Mouse (Mus musculus) forebrain, embryonic 15.5 days (tissue): ENCODE results near the gene Rpl19. TPM values are rescaled to one million over a fixed set of nuclear protein-coding genes. Genes with fewer than 3 reads are reported as not detected.
A peak's percentile ranks its signal among the peaks of the same experiment; 100 is the strongest.

Experiments
- ATAC-seq: fragments of 200-750 bp; cut with Nextera tagmentation; replicated peaks from 2 replicates; pipeline ENCODE4 v1.8.0; 2017; ENCODE audit warnings: mild to moderate bottlenecking, moderate TSS enrichment, moderate library complexity
- H3K27ac ChIP-seq: fragments of 300-500 bp; sonication (generic); replicated peaks from 2 replicates; pipeline ENCODE4 v1.5.1; 2015; ENCODE audit warnings: mild to moderate bottlenecking, inconsistent platforms
- H3K27me3 ChIP-seq: fragments of 300-500 bp; sonication (generic); 2 replicates; pipeline ENCODE4 v1.6.1; 2015; ENCODE audit warnings: inconsistent platforms
- H3K36me3 ChIP-seq: fragments of 300-500 bp; sonication (generic); 2 replicates; pipeline ENCODE4 v1.6.1; 2015; ENCODE audit warnings: mild to moderate bottlenecking, inconsistent platforms
- H3K4me1 ChIP-seq: fragments of 300-500 bp; sonication (generic); 2 replicates; pipeline ENCODE4 v1.6.1; 2015; ENCODE audit warnings: inconsistent platforms
- H3K4me2 ChIP-seq: fragments of 300-500 bp; sonication (generic); replicated peaks from 2 replicates; pipeline ENCODE4 v1.6.1; 2015; ENCODE audit warnings: mild to moderate bottlenecking, inconsistent platforms
- H3K4me3 ChIP-seq: fragments of 300-500 bp; sonication (generic); 2 replicates; pipeline ENCODE4 v1.5.1; 2015; ENCODE audit warnings: mild to moderate bottlenecking, inconsistent platforms
- H3K9ac ChIP-seq: fragments of 300-500 bp; sonication (generic); replicated peaks from 2 replicates; pipeline ENCODE4 v1.6.1; 2015; ENCODE audit warnings: mild to moderate bottlenecking, inconsistent platforms
- H3K9me3 ChIP-seq: fragments of 300-500 bp; sonication (generic); 2 replicates; pipeline ENCODE4 v1.6.1; 2016; ENCODE audit warnings: inconsistent platforms
- WGBS: fragments of 180-500 bp; shearing (Covaris S2); methylation state at CpG from one replicate; pipeline ENCODE4 v1.1.7; 2015; ENCODE audit warnings: mixed read lengths; 5-methylcytosine and 5-hydroxymethylcytosine counted together
- polyA plus RNA-seq: library from polyadenylated mRNA; unstranded; fragments of >200 nt; fragmentation: Nextera tagmentation; extraction: Ambion mirVana; gene quantifications from 2 replicates; pipeline ENCODE4 v1.2.1, GENCODE M21; 2015

Gene Rpl19
- polyA plus RNA-seq, 1 experiment from 2014 or later = 667 TPM

- 31% methylated on average over 10 of the region's 10 CpGs for WGBS
- H3K9ac ChIP-seq = peak overlapping the region; percentile 38; the same call in 1 of the 2 replicates
- H3K27me3 ChIP-seq = no peaks in the 10 kb centered on the region
- H3K4me1 ChIP-seq = peaks cover 48% of the 10 kb centered on the region
- H3K4me3 ChIP-seq = peak overlapping the region; percentile 13; the same call in 1 of the 2 replicates
- ATAC-seq = 0 out of 2 replicates have a peak, but pooled peaks have one; percentile 11
- H3K9me3 ChIP-seq = no peaks in the 10 kb centered on the region
- peak overlapping the region; percentile 73 for H3K4me2 ChIP-seq
- H3K27ac ChIP-seq = peak overlapping the region; percentile 87
- peaks cover 39% of the 10 kb centered on the region for H3K36me3 ChIP-seq
Observed at GRCm38 (mm10) chr11:98018858-98019641, 7.5 kb upstream of the Rpl19 start.

GRCm38 (mm10) chr11:98019883-98020610, 6.5 kb upstream of the Rpl19 start:
- H3K9me3 ChIP-seq = no peaks in the 10 kb centered on the region
- H3K9ac ChIP-seq = peak overlapping the region; percentile 38
- H3K27me3 ChIP-seq = no peaks in the 10 kb centered on the region
- 16% methylated on average over 8 of the region's 8 CpGs for WGBS
- H3K36me3 ChIP-seq = peaks cover 30% of the 10 kb centered on the region
- 0 out of 2 replicates have a peak, but pooled peaks have one; percentile 7 for ATAC-seq
- H3K27ac ChIP-seq = peak overlapping the region; percentile 87
- H3K4me1 ChIP-seq = peaks cover 48% of the 10 kb centered on the region
- peak overlapping the region; percentile 73 for H3K4me2 ChIP-seq
- H3K4me3 ChIP-seq = peak overlapping the region; percentile 13

- Histone ChIP-seq H3K4me2 (peak overlapping the region; percentile 73), H3K4me1 (peaks cover 50% of the 10 kb centered on the region), H3K27me3 (no peaks in the 10 kb centered on the region), H3K9me3 (no peaks in the 10 kb centered on the region), H3K36me3 (peaks cover 23% of the 10 kb centered on the region), H3K9ac (no peak overlapping the region; the same call in 1 of the 2 replicates), H3K4me3 (0 out of 2 replicates have a peak overlapping the region, but pooled peaks have one; percentile 13), H3K27ac (peak overlapping the region; percentile 87)
- no peak for ATAC-seq
- 50% methylated on average over 1 of the region's 1 CpGs for WGBS
Observed at GRCm38 (mm10) chr11:98020710-98021109, 5.8 kb upstream of the Rpl19 start.

- WGBS = 48% methylated on average over 2 of the region's 2 CpGs
- Histone ChIP-seq H3K36me3 (peaks cover 19% of the 10 kb centered on the region), H3K4me2 (peak overlapping the region; percentile 73), H3K27me3 (no peaks in the 10 kb centered on the region), H3K4me1 (peaks cover 54% of the 10 kb centered on the region), H3K27ac (no peak overlapping the region), H3K9ac (peak overlapping the region; percentile 95), H3K4me3 (peak overlapping the region; percentile 79), H3K9me3 (no peaks in the 10 kb centered on the region)
- ATAC-seq = no peak
Observed at GRCm38 (mm10) chr11:98021118-98021517, 5.4 kb upstream of the Rpl19 start.

GRCm38 (mm10) chr11:98021565-98022252, 4.8 kb upstream of the Rpl19 start:
- Histone ChIP-seq H3K27me3 (no peaks in the 10 kb centered on the region), H3K27ac (peak overlapping the region; percentile 93), H3K4me1 (peaks cover 55% of the 10 kb centered on the region), H3K9ac (peak overlapping the region; percentile 95), H3K36me3 (peaks cover 14% of the 10 kb centered on the region), H3K9me3 (no peaks in the 10 kb centered on the region), H3K4me3 (peak overlapping the region; percentile 79), H3K4me2 (peak overlapping the region; percentile 73)
- peak; percentile 7 for ATAC-seq
- WGBS = 3% methylated on average over 34 of the region's 34 CpGs

- ATAC-seq = peak; percentile 42
- Histone ChIP-seq H3K4me3 (peak overlapping the region; percentile 79), H3K27ac (peak overlapping the region; percentile 93), H3K9me3 (no peaks in the 10 kb centered on the region), H3K4me2 (peak overlapping the region; percentile 73), H3K4me1 (peaks cover 55% of the 10 kb centered on the region), H3K27me3 (no peaks in the 10 kb centered on the region), H3K9ac (peak overlapping the region; percentile 95), H3K36me3 (peaks cover 9% of the 10 kb centered on the region)
- WGBS = 0% methylated on average over 14 of the region's 23 CpGs
Observed at GRCm38 (mm10) chr11:98022253-98022554, 4.3 kb upstream of the Rpl19 start.

GRCm38 (mm10) chr11:98022555-98023371, 3.7 kb upstream of the Rpl19 start, which contains the start of gene Cacnb1:
TSS of gene Cacnb1 (minus strand) at chr11:98023034.
- Histone ChIP-seq H3K27me3 (no peaks in the 10 kb centered on the region), H3K9ac (peak within 1 kb of the TSS; percentile 95), H3K4me2 (peak within 1 kb of the TSS; percentile 73), H3K4me3 (peak within 1 kb of the TSS; percentile 79), H3K9me3 (no peaks in the 10 kb centered on the region), H3K27ac (peak within 1 kb of the TSS; percentile 93), H3K36me3 (peaks cover 3% of the 10 kb centered on the region), H3K4me1 (peaks cover 59% of the 10 kb centered on the region)
- whole genome bisulfite sequencing = 1% methylated on average over 39 of the region's 52 CpGs
- ATAC-seq = peak; percentile 39

- Histone ChIP-seq H3K9me3 (no peaks in the 10 kb centered on the region), H3K27ac (no peak overlapping the region), H3K36me3 (peaks cover 14% of the 10 kb centered on the region), H3K4me3 (no peak overlapping the region), H3K27me3 (no peaks in the 10 kb centered on the region), H3K4me1 (peaks cover 52% of the 10 kb centered on the region), H3K4me2 (no peak overlapping the region), H3K9ac (no peak overlapping the region)
- ATAC-seq = no peak
- WGBS = 95% methylated on average over 3 of the region's 3 CpGs
Observed at GRCm38 (mm10) chr11:98024516-98024915, 2.0 kb upstream of the Rpl19 start.

- 5% methylated on average over 15 of the region's 15 CpGs for WGBS
Observed at GRCm38 (mm10) chr11:98026248-98026569, 301 bp upstream of the Rpl19 start.

GRCm38 (mm10) chr11:98027297-98027688, 783 bp downstream of the Rpl19 start:
- H3K9ac ChIP-seq = peak overlapping the region; percentile 96
- H3K4me3 ChIP-seq = peak overlapping the region; percentile 82
- H3K27me3 ChIP-seq = no peaks in the 10 kb centered on the region
- H3K27ac ChIP-seq = peak overlapping the region; percentile 87
- no peak for ATAC-seq
- H3K4me2 ChIP-seq = peak overlapping the region; percentile 82
- H3K4me1 ChIP-seq = peaks cover 32% of the 10 kb centered on the region
- no peaks in the 10 kb centered on the region for H3K9me3 ChIP-seq
- WGBS = 0% methylated on average over 18 of the region's 18 CpGs
- H3K36me3 ChIP-seq = peaks cover 31% of the 10 kb centered on the region

More at GRCm38 (mm10) chr11:98026248-98026569, 301 bp upstream of the Rpl19 start:
- Histone ChIP-seq H3K4me3 (peak overlapping the region; percentile 82), H3K9ac (peak overlapping the region; percentile 96), H3K4me1 (peaks cover 35% of the 10 kb centered on the region), H3K9me3 (no peaks in the 10 kb centered on the region), H3K4me2 (peak overlapping the region; percentile 82), H3K36me3 (peaks cover 29% of the 10 kb centered on the region), H3K27me3 (no peaks in the 10 kb centered on the region), H3K27ac (peak overlapping the region; percentile 87)
- ATAC-seq = no peak

GRCm38 (mm10) chr11:98027785-98028184, 1.3 kb downstream of the Rpl19 start:
- H3K27me3 ChIP-seq = no peaks in the 10 kb centered on the region
- H3K9me3 ChIP-seq = no peaks in the 10 kb centered on the region
- H3K4me1 ChIP-seq = peaks cover 32% of the 10 kb centered on the region
- no peak for ATAC-seq
- peak overlapping the region; percentile 82 for H3K4me3 ChIP-seq
- no peak overlapping the region for H3K27ac ChIP-seq
- peak overlapping the region; percentile 82 for H3K4me2 ChIP-seq
- H3K9ac ChIP-seq = peak overlapping the region; percentile 96
- 22% methylated on average over 7 of the region's 7 CpGs for WGBS
- peaks cover 31% of the 10 kb centered on the region for H3K36me3 ChIP-seq
